Mouse (Mus musculus) MEL (cell line): Measurements from ENCODE around the gene Heatr6. TPM values are rescaled to one million over a fixed set of nuclear protein-coding genes. Genes with fewer than 3 reads are reported as not detected.
A peak's percentile ranks its signal among the peaks of the same experiment; 100 is the strongest.

Experiments
- DNase-seq: peaks from one replicate; pipeline ENCODE4 v3.0.0; 2011; ENCODE audit warnings: low read depth, low spot score
- H3K27ac ChIP-seq: 2 replicates; pipeline ENCODE4 v1.5.1; 2012; ENCODE audit warnings: low read depth, mild to moderate bottlenecking, control low read depth, low read length, moderate library complexity; ENCODE audit not compliant: control insufficient read depth
- H3K27me3 ChIP-seq, 2 experiments: fragments of 150-350 bp in 1 of 2; sonication (generic) in 1 of 2; 2 replicates each; pipeline ENCODE4 v1.6.1; 2012; ENCODE audit warnings: low read length in 2 of 2, mild to moderate bottlenecking in 2 of 2, improper control_type of control experiment in 1 of 2, moderate library complexity in 1 of 2; ENCODE audit not compliant: insufficient read depth in 2 of 2, control insufficient read depth in 1 of 2
- H3K36me3 ChIP-seq, 2 experiments: 2 replicates each; pipeline ENCODE4 v1.6.1; 2012 to 2014; ENCODE audit warnings: low read length in 2 of 2, improper control_type of control experiment in 1 of 2, inconsistent platforms in 1 of 2, mild to moderate bottlenecking in 1 of 2; ENCODE audit not compliant: insufficient read depth in 2 of 2, control insufficient read depth in 1 of 2
- H3K4me1 ChIP-seq, 2 experiments: fragments of 150-350 bp in 1 of 2; sonication (generic) in 1 of 2; 2 replicates each; pipeline ENCODE4 v1.6.1; 2012; ENCODE audit warnings: low read length in 2 of 2, improper control_type of control experiment in 1 of 2, mild to moderate bottlenecking in 1 of 2; ENCODE audit not compliant: insufficient read depth in 2 of 2, control insufficient read depth in 1 of 2
- H3K4me3 ChIP-seq, 2 experiments: fragments of 150-350 bp in 1 of 2; sonication (generic) in 1 of 2; 2 replicates each; pipeline ENCODE4 v1.5.1; 2012; ENCODE audit warnings: low read depth in 2 of 2, low read length in 2 of 2, mild to moderate bottlenecking in 2 of 2, moderate library complexity in 2 of 2, control low read depth in 1 of 2, improper control_type of control experiment in 1 of 2; ENCODE audit not compliant: control insufficient read depth in 1 of 2, insufficient read depth in 1 of 2
- H3K79me2 ChIP-seq: 2 replicates; pipeline ENCODE4 v1.6.1; 2012; ENCODE audit warnings: mild to moderate bottlenecking, low read length, moderate library complexity; ENCODE audit not compliant: control insufficient read depth, poor library complexity, insufficient read depth
- H3K9ac ChIP-seq: 2 replicates; pipeline ENCODE4 v1.6.1; 2012; ENCODE audit warnings: low read depth, mild to moderate bottlenecking, control low read depth, low read length, moderate library complexity; ENCODE audit not compliant: control insufficient read depth, poor library complexity, severe bottlenecking
- H3K9me3 ChIP-seq: fragments of 150-350 bp; sonication (generic); replicated peaks from 2 replicates; pipeline ENCODE4 v1.6.1; 2012; ENCODE audit warnings: mild to moderate bottlenecking, low read length, improper control_type of control experiment, moderate library complexity; ENCODE audit not compliant: insufficient read depth
- CHD2 ChIP-seq: IDR thresholded peaks from 2 replicates; pipeline ENCODE4 v1.6.1; 2011; ENCODE audit warnings: low read length, improper control_type of control experiment
- CTCF ChIP-seq, 3 experiments: IDR thresholded peaks in 2 of 3; conservative IDR thresholded peaks in 1 of 3; 2 replicates each; pipeline ENCODE4 v1.5.1; 2011 to 2012; ENCODE audit warnings: low read length in 3 of 3, low read depth in 2 of 3, mild to moderate bottlenecking in 2 of 3, improper control_type of control experiment in 1 of 3, inconsistent platforms in 1 of 3, mixed read lengths in 1 of 3, moderate library complexity in 1 of 3; ENCODE audit not compliant: control insufficient read depth in 1 of 3, insufficient read depth in 1 of 3, poor library complexity in 1 of 3, severe bottlenecking in 1 of 3
- E2F4 ChIP-seq: IDR thresholded peaks from 2 replicates; pipeline ENCODE4 v1.6.1; 2011; ENCODE audit warnings: low read depth, low read length, improper control_type of control experiment, borderline replicate concordance
- ELF1 ChIP-seq: IDR thresholded peaks from 2 replicates; pipeline ENCODE4 v1.6.1; 2014; ENCODE audit warnings: low read depth, mild to moderate bottlenecking, inconsistent platforms, low read length, improper control_type of control experiment, moderate library complexity
- ETS1 ChIP-seq: IDR thresholded peaks from 2 replicates; pipeline ENCODE4 v1.6.1; 2012; ENCODE audit warnings: low read depth, mild to moderate bottlenecking, inconsistent platforms, low read length, improper control_type of control experiment, moderate library complexity
- GABPA ChIP-seq: IDR thresholded peaks from 2 replicates; pipeline ENCODE4 v1.6.1; 2012; ENCODE audit warnings: low read depth, mild to moderate bottlenecking, inconsistent platforms, low read length, improper control_type of control experiment, moderate library complexity
- HCFC1 ChIP-seq: IDR thresholded peaks from 2 replicates; pipeline ENCODE4 v1.6.1; 2012; ENCODE audit warnings: low read depth, mild to moderate bottlenecking, inconsistent platforms, low read length, improper control_type of control experiment, moderate library complexity
- JUND ChIP-seq: IDR thresholded peaks from 2 replicates; pipeline ENCODE4 v1.6.1; 2011; ENCODE audit warnings: low read depth, mild to moderate bottlenecking, improper control_type of control experiment, low read length
- MAFK ChIP-seq: IDR thresholded peaks from 2 replicates; pipeline ENCODE4 v1.6.1; 2011; ENCODE audit warnings: low read depth, mild to moderate bottlenecking, low read length, improper control_type of control experiment, borderline replicate concordance
- MYB ChIP-seq: IDR thresholded peaks from 2 replicates; pipeline ENCODE4 v1.6.1; 2011; ENCODE audit warnings: mild to moderate bottlenecking, low read depth, low read length, improper control_type of control experiment
- NRF1 ChIP-seq: IDR thresholded peaks from 2 replicates; pipeline ENCODE4 v1.6.1; 2014; ENCODE audit warnings: low read depth, mild to moderate bottlenecking, inconsistent platforms, low read length, improper control_type of control experiment, moderate library complexity; ENCODE audit not compliant: poor library complexity, insufficient read depth, severe bottlenecking
- POLR2A ChIP-seq, 2 experiments: IDR thresholded peaks; 2 replicates each; pipeline ENCODE4 v1.6.1; 2011 to 2012; ENCODE audit warnings: low read length in 2 of 2, mild to moderate bottlenecking in 2 of 2, control low read depth in 1 of 2, improper control_type of control experiment in 1 of 2, low read depth in 1 of 2, moderate library complexity in 1 of 2; ENCODE audit not compliant: control insufficient read depth in 1 of 2, insufficient read depth in 1 of 2, poor library complexity in 1 of 2
- POLR2AphosphoS5 ChIP-seq: IDR thresholded peaks from 2 replicates; pipeline ENCODE4 v1.6.1; 2012; ENCODE audit warnings: low read depth, borderline replicate concordance, mild to moderate bottlenecking, inconsistent platforms, low read length, moderate library complexity, mixed read lengths
- RAD21 ChIP-seq: IDR thresholded peaks from 2 replicates; pipeline ENCODE4 v1.6.1; 2011; ENCODE audit warnings: mild to moderate bottlenecking, low read depth, low read length, improper control_type of control experiment
- RCOR1 ChIP-seq: IDR thresholded peaks from 2 replicates; pipeline ENCODE4 v1.6.1; 2012; ENCODE audit warnings: low read depth, mild to moderate bottlenecking, inconsistent platforms, low read length, improper control_type of control experiment
- SMC3 ChIP-seq: IDR thresholded peaks from 2 replicates; pipeline ENCODE4 v1.6.1; 2011; ENCODE audit warnings: low read depth, low read length, improper control_type of control experiment
- TAL1 ChIP-seq: IDR thresholded peaks from 2 replicates; pipeline ENCODE4 v1.6.1; 2012; ENCODE audit warnings: mild to moderate bottlenecking, inconsistent platforms, low read length, moderate library complexity, mixed read lengths
- TCF12 ChIP-seq: IDR thresholded peaks from 2 replicates; pipeline ENCODE4 v1.6.1; 2014; ENCODE audit warnings: low read depth, mild to moderate bottlenecking, inconsistent platforms, low read length, improper control_type of control experiment, moderate library complexity
- UBTF ChIP-seq: IDR thresholded peaks from 2 replicates; pipeline ENCODE4 v1.6.1; 2012; ENCODE audit warnings: low read depth, mild to moderate bottlenecking, inconsistent platforms, low read length, improper control_type of control experiment, moderate library complexity, borderline replicate concordance; ENCODE audit not compliant: insufficient read depth
- USF1 ChIP-seq: IDR thresholded peaks from 2 replicates; pipeline ENCODE4 v1.6.1; 2014; ENCODE audit warnings: low read depth, mild to moderate bottlenecking, inconsistent platforms, low read length, improper control_type of control experiment, moderate library complexity
- ZKSCAN1 ChIP-seq: IDR thresholded peaks from 2 replicates; pipeline ENCODE4 v1.6.1; 2012; ENCODE audit warnings: low read depth, mild to moderate bottlenecking, inconsistent platforms, low read length, improper control_type of control experiment, moderate library complexity
- polyA plus RNA-seq, 2 experiments: library from polyadenylated mRNA; stranded (reverse) in 1 of 2; unstranded in 1 of 2; fragments of >175 nt in 1 of 2; fragments of >200 nt in 1 of 2; gene quantifications; 2 replicates each; pipeline versions ENCODE4 v1.2.1 to v1.2.4; 2012; ENCODE audit warnings: low replicate concordance in 2 of 2, low read depth in 1 of 2; ENCODE audit not compliant: insufficient read length in 2 of 2, insufficient read depth in 1 of 2, missing spikeins in 1 of 2
- total RNA-seq: library from RNA; depleted of rRNA; stranded (reverse); fragments of 300-350 nt; gene quantifications from 2 replicates; pipeline ENCODE4 v1.2.3, GENCODE M21; 2012

Heatr6 gene
- total and polyA plus RNA-seq, 3 experiments, result 17.3 to 21.2 TPM; not detected in 1

GRCm38 (mm10) chr11:83754227-83754626 is 731 bp downstream of the Heatr6 start:
- Histone ChIP-seq H3K27me3 (peaks cover 0 to 1% of the 10 kb centered on the region in 2 experiments; a peak in 1 of 4 replicates), H3K4me3 (peak overlapping the region; percentile 72 to 96), H3K79me2 (peaks cover 13% of the 10 kb centered on the region), H3K4me1 (peaks cover 0 to 6% of the 10 kb centered on the region in 2 experiments; a peak in 1 of 4 replicates), H3K9me3 (no peaks in the 10 kb centered on the region), H3K36me3 (peaks cover 3 to 6% of the 10 kb centered on the region in 2 experiments), H3K27ac (peak overlapping the region; percentile 75), H3K9ac (peak overlapping the region; percentile 88)
- no peak for TF ChIP-seq POLR2A (IDR thresholded peaks at IDR 0.05; ENCODE audit: control insufficient read depth in 1 of 2, insufficient read depth in 1 of 2, low read depth in 1 of 2, low read length in 2 of 2, poor library complexity in 1 of 2)
- no peak for TF ChIP-seq SMC3
- TF ChIP-seq UBTF, result no peak
- TF ChIP-seq JUND, result no peak
- TF ChIP-seq E2F4, result no peak
- no peak for TF ChIP-seq ZKSCAN1
- no peak for TF ChIP-seq MYB
- no peak for TF ChIP-seq USF1
- TF ChIP-seq POLR2AphosphoS5, result no peak
- TF ChIP-seq TCF12, result no peak
- no peak for TF ChIP-seq CTCF (IDR thresholded peaks at IDR 0.05 in 2 of 3, conservative IDR thresholded peaks at IDR 0.05 in 1 of 3; ENCODE audit: control insufficient read depth in 1 of 3, insufficient read depth in 1 of 3, low read depth in 2 of 3, low read length in 3 of 3, poor library complexity in 1 of 3, severe bottlenecking in 1 of 3)
- no peak for DNase-seq

GRCm38 (mm10) chr11:83767306-83767705 is 13.8 kb downstream of the Heatr6 start:
- H3K4me1 ChIP-seq, result no peaks in the 10 kb centered on the region
- H3K27ac ChIP-seq, result no peak overlapping the region
- no peaks in the 10 kb centered on the region for H3K27me3 ChIP-seq
- H3K36me3 ChIP-seq, result peaks cover 0 to 10% of the 10 kb centered on the region in 2 experiments; a peak in 2 of 4 replicates
- H3K4me3 ChIP-seq, result no peak overlapping the region
- TF ChIP-seq CHD2 (no peak), GABPA (no peak), HCFC1 (no peak), RAD21 (no peak), TAL1 (no peak), NRF1 (no peak), TCF12 (no peak), E2F4 (no peak), ETS1 (no peak), ELF1 (no peak), RCOR1 (no peak), MAFK (no peak)
- DNase-seq, result no peak
- H3K9me3 ChIP-seq, result no peaks in the 10 kb centered on the region
- H3K79me2 ChIP-seq, result no peaks in the 10 kb centered on the region
- H3K9ac ChIP-seq, result no peak overlapping the region
